Mouse (Mus musculus): ENCODE measurements around the gene Usp20.

Gene Usp20

DNA sequence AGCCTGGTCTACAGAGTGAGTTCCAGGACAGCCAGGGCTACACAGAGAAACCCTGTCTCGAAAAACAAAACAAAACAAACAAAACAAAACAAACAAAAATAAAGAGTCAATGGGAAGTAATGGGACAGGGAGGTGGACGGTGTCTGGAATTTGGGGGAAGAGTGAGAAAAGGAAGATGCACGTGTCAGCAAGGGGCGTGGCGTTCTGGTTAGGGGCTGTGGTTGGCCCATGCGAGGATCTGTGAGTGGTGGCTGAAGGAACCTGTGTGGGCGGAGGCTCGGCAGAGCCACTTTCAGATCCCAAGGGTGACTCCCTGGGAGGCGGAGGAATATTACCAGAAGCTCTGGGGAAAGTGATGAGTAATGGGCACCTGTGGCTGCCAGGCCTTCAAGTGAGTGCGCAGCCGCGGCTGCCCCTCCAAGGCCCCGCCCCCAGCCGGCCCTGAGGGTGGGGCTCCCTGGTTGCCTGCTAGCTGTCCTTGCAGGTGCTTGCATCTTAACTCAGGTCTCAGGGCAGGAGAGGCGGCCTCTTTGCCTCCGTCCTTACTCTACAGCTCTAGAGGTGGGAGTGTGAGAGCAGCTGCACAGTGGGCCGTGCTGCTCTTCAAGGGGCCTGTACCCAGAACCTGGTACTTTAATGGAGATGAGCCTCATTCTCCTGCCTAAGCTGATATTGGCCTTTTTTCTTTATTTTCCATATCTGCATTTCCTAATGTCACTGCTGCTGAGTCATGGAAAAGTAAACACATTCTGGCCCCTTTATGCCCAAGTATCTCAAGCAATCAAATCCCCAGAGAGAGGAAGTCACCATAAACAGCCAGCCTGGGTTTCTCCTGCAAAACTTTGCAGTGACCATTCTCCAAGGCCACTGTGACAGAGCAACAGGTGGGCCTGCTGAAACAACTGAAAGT is 3.3 kb downstream of the Usp20 start:
- peak; percentile 81 for DNase-seq (ENCODE audit: low read depth, low spot score)

GRCm38 (mm10) chr2:30990221-30990620 is 8.1 kb downstream of the Usp20 start:
- DNase-seq (ENCODE audit: low read depth, low spot score) = no peak

- DNase-seq (ENCODE audit: low read depth, low spot score) = no peak
These were observed 12.8 kb downstream of the Usp20 start for GRCm38 (mm10) chr2:30994853-30995252.

GRCm38 (mm10) chr2:30995432-30995996 is 13.4 kb downstream of the Usp20 start:
- DNase-seq (ENCODE audit: low read depth, low spot score) = peak; percentile 31

GRCm38 (mm10) chr2:30998443-30999260 is 16.6 kb downstream of the Usp20 start:
- DNase-seq (ENCODE audit: low read depth, low spot score) = no peak

- DNase-seq (ENCODE audit: low read depth, low spot score) = peak; percentile 77
These were observed 20.8 kb downstream of the Usp20 start for GRCm38 (mm10) chr2:31002857-31003256.

- DNase-seq (ENCODE audit: low read depth, low spot score) = no peak
These were observed 23.4 kb downstream of the Usp20 start for GRCm38 (mm10) chr2:31005453-31005852.

- DNase-seq (ENCODE audit: low read depth, low spot score) = no peak
These were observed 24.4 kb downstream of the Usp20 start for GRCm38 (mm10) chr2:31006434-31006833.

DNA sequence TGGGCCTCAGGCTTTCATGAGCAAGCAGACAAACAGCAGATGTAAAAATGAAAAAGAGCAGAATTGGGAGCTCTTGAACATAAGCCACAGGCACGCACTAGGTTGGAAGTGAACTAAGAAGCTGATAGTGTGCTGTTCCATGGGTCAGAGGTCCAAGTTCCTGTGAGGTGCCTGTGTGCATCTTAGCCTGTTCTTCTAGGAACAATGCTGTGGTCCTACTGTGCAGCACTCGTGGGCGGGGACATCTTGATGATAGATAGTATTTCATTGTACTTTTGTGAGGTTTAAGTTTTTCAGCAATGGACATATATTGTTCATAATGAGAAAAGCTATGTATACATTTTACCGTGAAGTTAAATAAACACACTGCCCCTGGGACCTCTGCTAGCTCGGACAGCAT is 25.1 kb downstream of the Usp20 start:
- no peak for DNase-seq (ENCODE audit: low read depth, low spot score)

GRCm38 (mm10) chr2:31013371-31014120 is 31.5 kb downstream of the Usp20 start:
- no peak for DNase-seq (ENCODE audit: low read depth, low spot score)

GRCm38 (mm10) chr2:31017625-31018317 is 35.7 kb downstream of the Usp20 start:
- peak; percentile 62 for DNase-seq (ENCODE audit: low read depth, low spot score)

DNA sequence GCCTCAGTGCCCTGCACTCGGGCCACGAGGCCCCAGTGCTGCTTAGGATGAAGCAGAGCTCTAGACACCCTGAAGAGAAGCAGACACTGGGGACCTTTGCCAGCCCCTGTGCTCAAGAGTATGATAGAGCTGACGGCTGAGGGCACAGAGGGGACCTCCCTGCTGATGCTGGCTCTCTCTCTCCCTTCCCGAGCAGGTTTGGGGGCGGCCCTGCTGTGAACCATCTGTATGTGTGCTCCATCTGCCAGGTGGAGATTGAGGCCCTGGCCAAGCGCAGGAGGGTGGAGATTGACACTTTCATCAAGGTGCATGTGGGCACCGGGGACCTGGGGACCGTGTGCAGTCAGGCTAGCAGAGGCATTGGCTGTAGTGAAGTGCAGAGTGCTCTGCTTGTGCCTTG is 36.4 kb downstream of the Usp20 start:
- peak; percentile 95 for DNase-seq (ENCODE audit: low read depth, low spot score)

GRCm38 (mm10) chr2:31019011-31019410 is 36.9 kb downstream of the Usp20 start:
- peak; percentile 37 for DNase-seq (ENCODE audit: low read depth, low spot score)

DNA sequence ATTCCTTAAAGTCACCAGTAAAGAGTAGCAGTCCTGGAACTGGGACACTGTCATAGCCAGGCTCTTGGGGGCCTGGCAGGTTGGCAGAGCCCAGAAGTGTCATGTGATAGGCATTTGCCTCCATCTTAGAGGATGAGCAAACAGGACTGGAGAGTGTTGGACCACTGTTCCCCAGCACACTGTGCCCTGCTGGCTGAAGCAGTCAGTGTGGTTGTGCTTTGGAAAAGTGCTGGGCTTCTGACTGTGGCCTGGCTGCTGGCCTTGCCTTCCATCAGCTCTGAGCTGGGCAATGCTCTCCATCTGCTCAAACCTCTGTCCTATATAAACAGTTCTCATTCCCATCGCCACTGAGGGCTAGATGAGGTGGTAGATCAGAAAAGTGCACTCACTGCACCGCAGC is 38.1 kb downstream of the Usp20 start:
- peak; percentile 53 for DNase-seq (ENCODE audit: low read depth, low spot score)

DNA sequence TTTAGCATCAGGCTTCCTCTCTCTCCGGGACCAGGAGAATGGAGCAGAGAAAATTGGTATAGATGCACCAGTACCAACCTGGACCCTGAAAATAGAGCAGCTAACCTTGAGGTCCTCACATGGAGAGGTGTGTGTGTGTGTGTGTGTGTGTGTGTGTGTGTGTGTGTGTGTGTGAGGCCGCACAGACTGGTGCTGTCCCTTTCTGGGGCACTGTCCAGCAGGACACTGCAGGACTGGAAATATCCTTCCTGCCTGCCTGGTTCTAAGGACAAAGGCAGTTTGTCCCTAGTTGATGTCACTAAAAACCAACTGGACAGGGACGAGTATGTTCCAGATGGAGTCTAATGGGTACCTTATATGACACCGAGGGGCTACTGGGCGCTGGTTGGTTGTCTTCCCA is 41.9 kb downstream of the Usp20 start:
- peak; percentile 47 for DNase-seq (ENCODE audit: low read depth, low spot score)

DNA sequence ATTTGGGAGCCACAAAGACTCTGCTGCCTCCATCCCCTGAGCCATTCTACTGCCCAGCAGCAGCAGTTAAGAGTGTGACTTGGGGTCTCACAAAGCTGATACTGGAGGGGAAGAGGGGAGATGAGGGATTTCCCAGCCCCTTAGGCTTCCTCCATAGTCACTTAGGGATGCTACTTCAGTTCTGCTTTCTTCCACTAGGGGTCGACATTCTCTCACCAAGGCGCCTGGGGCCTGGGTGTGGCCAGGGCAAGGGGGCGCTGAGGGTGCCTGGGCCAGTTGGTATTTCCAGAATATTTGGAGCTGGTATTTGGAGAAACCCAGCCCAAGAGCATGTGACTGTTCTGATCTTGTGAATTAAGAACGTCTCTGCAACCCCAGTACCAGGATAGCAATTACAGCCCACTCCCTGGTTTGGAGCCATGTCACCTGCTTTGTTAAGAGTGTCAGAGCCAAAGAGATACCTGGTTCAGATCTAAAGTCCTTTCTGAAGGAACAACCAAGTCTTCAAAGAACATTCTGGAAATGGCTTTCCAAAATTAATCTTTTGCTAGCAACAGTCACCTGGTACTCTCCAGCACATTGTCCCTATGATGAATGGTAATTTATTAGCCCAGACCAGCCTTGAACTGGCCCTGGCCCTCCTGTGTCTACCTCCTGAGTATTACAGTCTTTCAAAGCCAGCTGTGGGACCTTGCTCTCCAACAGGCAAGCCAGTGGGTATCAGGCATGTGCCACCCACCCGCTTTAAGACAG is 42.7 kb downstream of the Usp20 start:
- DNase-seq (ENCODE audit: low read depth, low spot score) = peak; percentile 86

DNA sequence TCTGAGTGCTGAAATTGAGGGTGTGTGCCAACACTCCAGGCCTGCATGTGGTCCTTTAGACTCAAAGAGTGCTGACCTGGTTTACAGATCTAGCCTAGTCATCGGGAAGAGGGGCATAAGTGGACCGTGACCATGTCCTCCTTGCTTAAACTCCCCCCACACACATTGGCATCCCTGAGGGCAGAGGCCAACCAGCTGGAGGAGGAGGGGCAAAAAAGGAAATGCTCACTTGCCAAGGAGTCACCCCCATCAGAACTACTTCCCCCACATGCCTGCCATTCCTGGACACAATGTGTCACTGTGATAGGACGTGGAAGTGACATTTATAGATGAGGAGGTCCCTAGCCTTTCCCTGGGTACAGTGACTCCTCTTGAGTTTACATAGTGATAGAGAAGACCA is 43.4 kb downstream of the Usp20 start:
- no peak for DNase-seq (ENCODE audit: low read depth, low spot score)

- DNase-seq (ENCODE audit: low read depth, low spot score) = peak; percentile 44
These were observed 44.6 kb downstream of the Usp20 start for GRCm38 (mm10) chr2:31026642-31027041.

DNA sequence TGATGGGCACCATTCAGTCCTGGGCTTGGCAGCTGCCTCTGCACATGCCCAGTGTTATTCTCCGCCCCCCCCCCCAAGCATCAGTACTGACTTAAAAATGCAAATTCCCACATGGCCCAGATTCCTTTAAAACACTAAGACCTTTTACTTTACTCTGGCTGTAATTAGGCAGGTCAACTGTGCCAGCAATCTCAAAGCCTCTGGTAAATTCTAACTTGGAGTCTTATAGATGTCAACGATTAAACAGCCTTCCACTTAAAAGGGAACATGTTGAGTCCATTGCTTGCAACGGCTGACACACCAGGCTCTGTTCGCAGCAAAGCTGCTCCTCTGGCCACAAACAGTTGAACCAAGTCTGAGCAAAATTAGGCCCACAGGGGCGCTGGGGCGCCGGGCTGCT is 49.9 kb downstream of the Usp20 start:
- DNase-seq (ENCODE audit: low read depth, low spot score) = no peak

DNA sequence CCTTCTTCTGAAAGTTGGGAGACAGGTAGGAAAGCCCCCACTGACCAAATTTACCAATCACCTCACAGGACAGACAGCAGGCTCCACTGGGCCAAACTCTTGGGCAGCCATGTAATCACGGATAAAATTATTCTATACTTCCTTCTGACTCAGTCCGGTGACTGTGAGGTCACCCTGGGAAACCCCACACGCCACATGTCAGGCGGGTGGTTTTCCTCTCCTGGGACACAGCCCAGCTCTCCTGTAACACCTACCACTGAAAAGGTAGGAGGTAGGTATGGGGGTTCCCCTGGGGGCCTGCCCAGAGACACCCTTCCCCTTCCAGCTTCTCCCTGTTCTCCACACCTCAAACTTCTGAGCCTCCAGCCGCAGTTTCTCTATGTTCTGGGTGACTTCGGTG is 54.7 kb downstream of the Usp20 start:
- no peak for DNase-seq (ENCODE audit: low read depth, low spot score)
